Mouse (Mus musculus) embryonic facial prominence, embryonic 11.5 days (tissue): ENCODE results near the gene Ctu2. TPM values are rescaled to one million over a fixed set of nuclear protein-coding genes. Genes with fewer than 3 reads are reported as not detected.
A peak's percentile ranks its signal among the peaks of the same experiment; 100 is the strongest.

Experiments
- ATAC-seq: fragments of 200-750 bp; cut with Nextera tagmentation; replicated peaks from 2 replicates; pipeline ENCODE4 v1.8.0; 2017; ENCODE audit warnings: low read depth; ENCODE audit not compliant: insufficient number of reproducible peaks, low FRiP score, low TSS enrichment
- DNase-seq: peaks from one replicate; pipeline ENCODE4 v3.0.0-alpha.2; 2015; ENCODE audit warnings: low spot score
- H3K27ac ChIP-seq: fragments of 300-500 bp; sonication (generic); replicated peaks from 2 replicates; pipeline ENCODE4 v1.5.1; 2014; ENCODE audit warnings: mild to moderate bottlenecking, low read depth, low read length, control low read depth
- H3K27me3 ChIP-seq: fragments of 300-500 bp; sonication (generic); 2 replicates; pipeline ENCODE4 v1.6.1; 2014; ENCODE audit warnings: mild to moderate bottlenecking, low read length, moderate library complexity, mixed read lengths; ENCODE audit not compliant: control insufficient read depth, insufficient read depth
- H3K36me3 ChIP-seq: fragments of 300-500 bp; sonication (generic); replicated peaks from 2 replicates; pipeline ENCODE4 v1.6.1; 2014; ENCODE audit warnings: low read depth, mild to moderate bottlenecking, low read length, moderate library complexity, mixed read lengths; ENCODE audit not compliant: control insufficient read depth, insufficient read depth
- H3K4me1 ChIP-seq: fragments of 300-500 bp; sonication (generic); 2 replicates; pipeline ENCODE4 v1.6.1; 2014; ENCODE audit warnings: low read length, mixed read lengths; ENCODE audit not compliant: control insufficient read depth, insufficient read depth
- H3K4me2 ChIP-seq: fragments of 300-500 bp; sonication (generic); 2 replicates; pipeline ENCODE4 v1.6.1; 2014; ENCODE audit warnings: low read depth, mild to moderate bottlenecking, control low read depth, low read length, moderate library complexity
- H3K4me3 ChIP-seq: fragments of 300-500 bp; sonication (generic); 2 replicates; pipeline ENCODE4 v1.5.1; 2014; ENCODE audit warnings: low read depth, low read length, control low read depth
- H3K9ac ChIP-seq: fragments of 300-500 bp; sonication (generic); replicated peaks from 2 replicates; pipeline ENCODE4 v1.6.1; 2014; ENCODE audit warnings: mild to moderate bottlenecking, control low read depth, low read length
- H3K9me3 ChIP-seq: fragments of 300-500 bp; sonication (generic); replicated peaks from 2 replicates; pipeline ENCODE4 v1.6.1; 2016; ENCODE audit warnings: mild to moderate bottlenecking, low read length, inconsistent platforms, mixed read lengths; ENCODE audit not compliant: control insufficient read depth
- WGBS: fragments of 180-500 bp; shearing (Covaris S2); extraction: QIAGEN DNeasy Blood & Tissue Kit; methylation state at CpG from one replicate; pipeline ENCODE4 v1.1.7; 2014; 5-methylcytosine and 5-hydroxymethylcytosine counted together
- polyA plus RNA-seq: library from polyadenylated mRNA; unstranded; fragments of >200 nt; fragmentation: Nextera tagmentation; extraction: Ambion mirVana; gene quantifications from 2 replicates; pipeline ENCODE4 v1.2.1, GENCODE M21; 2014

The Ctu2 gene
- polyA plus RNA-seq, 1 experiment from 2014 or later, result 66.8 TPM

- H3K36me3 ChIP-seq, result no peaks in the 10 kb centered on the region; the same call in none of the 2 replicates
- DNase-seq (no peak), ATAC-seq (no peak)
- peaks cover 3% of the 10 kb centered on the region for H3K4me1 ChIP-seq
- WGBS, result 15% methylated on average over 16 of the region's 16 CpGs
- H3K4me2 ChIP-seq, result peak overlapping the region; percentile 89
- peak overlapping the region; percentile 92 for H3K9ac ChIP-seq
- no peak overlapping the region for H3K27ac ChIP-seq
- H3K4me3 ChIP-seq, result peak overlapping the region; percentile 98
- no peaks in the 10 kb centered on the region for H3K9me3 ChIP-seq
- H3K27me3 ChIP-seq, result no peaks in the 10 kb centered on the region
Measured at GRCm38 (mm10) chr8:122474951-122475560, 887 bp upstream of the Ctu2 start.

- Histone ChIP-seq H3K27ac (no peak overlapping the region), H3K9me3 (no peaks in the 10 kb centered on the region), H3K4me2 (no peak overlapping the region), H3K36me3 (peaks cover 21% of the 10 kb centered on the region), H3K9ac (no peak overlapping the region), H3K4me3 (no peak overlapping the region), H3K27me3 (no peaks in the 10 kb centered on the region), H3K4me1 (no peaks in the 10 kb centered on the region)
- no peak for ATAC-seq
- no peak for DNase-seq
- 95% methylated on average over 8 of the region's 8 CpGs for WGBS
Measured at GRCm38 (mm10) chr8:122482448-122482847, 6.5 kb downstream of the Ctu2 start.

DNA sequence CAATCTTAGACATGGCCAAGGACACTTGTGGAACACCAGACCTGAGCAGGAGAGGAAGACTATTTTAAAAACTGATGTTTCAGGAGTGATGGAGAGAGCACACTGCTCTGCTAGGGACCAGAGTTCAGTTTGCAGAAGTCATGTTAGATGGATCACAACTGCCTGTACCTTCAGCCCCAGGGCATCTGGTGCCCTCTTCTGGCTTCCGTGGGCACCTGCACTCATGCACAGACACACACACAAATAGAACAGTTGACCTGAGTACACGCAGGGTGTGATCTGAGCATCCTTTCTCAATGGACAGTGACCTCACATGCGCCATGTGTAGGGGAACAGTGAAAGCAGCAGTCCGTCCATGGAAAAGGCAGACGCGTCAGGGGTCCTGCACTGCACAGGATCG is 7.9 kb downstream of the Ctu2 start:
- Histone ChIP-seq H3K4me2 (no peak overlapping the region), H3K4me3 (no peak overlapping the region), H3K27me3 (no peaks in the 10 kb centered on the region), H3K4me1 (no peaks in the 10 kb centered on the region), H3K36me3 (peaks cover 21% of the 10 kb centered on the region), H3K9ac (no peak overlapping the region), H3K27ac (no peak overlapping the region), H3K9me3 (no peaks in the 10 kb centered on the region)
- DNase-seq, result no peak
- ATAC-seq, result no peak
- WGBS, result 91% methylated on average over 7 of the region's 7 CpGs

DNA sequence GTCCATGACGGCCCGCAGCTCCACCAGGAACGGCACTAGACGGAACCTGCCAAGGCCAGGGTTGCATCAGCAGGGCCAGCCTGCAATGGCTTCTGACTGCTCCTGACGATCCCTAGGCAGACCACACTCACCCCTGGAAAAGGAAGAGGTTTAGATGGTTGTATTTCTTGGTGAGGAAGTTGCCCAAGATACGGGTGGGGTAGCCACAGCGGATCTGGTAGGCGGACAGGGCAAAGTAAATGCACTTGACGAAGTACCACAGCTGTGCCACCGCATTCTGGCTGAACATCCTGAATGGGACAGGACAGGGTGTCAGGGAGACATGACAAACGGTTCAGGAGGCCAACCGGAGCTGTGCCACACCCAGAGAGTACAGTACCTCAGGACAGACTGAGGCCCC is 8.9 kb downstream of the Ctu2 start:
- Histone ChIP-seq H3K27me3 (no peaks in the 10 kb centered on the region), H3K27ac (no peak overlapping the region), H3K4me3 (no peak overlapping the region), H3K9me3 (no peaks in the 10 kb centered on the region), H3K36me3 (peaks cover 21% of the 10 kb centered on the region), H3K4me1 (no peaks in the 10 kb centered on the region), H3K9ac (no peak overlapping the region), H3K4me2 (no peak overlapping the region)
- no peak for DNase-seq
- no peak for ATAC-seq
- 95% methylated on average over 12 of the region's 12 CpGs for WGBS

DNA sequence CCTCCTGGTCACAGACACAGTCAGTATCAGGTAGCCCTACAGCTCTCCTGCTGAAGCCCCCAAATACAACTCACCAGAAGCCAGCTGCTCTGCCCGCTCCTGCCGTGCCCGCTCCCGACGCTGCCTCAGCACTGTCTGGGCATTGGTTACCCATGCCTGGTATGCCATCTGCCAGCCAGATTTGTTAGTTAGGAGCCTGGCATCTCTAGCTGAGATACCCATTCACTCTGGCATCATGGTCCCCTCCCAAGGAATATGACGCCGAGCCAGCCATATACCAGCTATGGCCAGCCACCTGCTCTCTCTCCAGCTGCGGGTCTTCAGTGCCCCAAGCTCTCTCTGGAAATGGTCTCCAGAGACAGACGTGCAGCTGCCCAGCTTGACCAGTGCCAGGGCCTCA is 12.4 kb downstream of the Ctu2 start:
- Histone ChIP-seq H3K4me2 (no peak overlapping the region), H3K9me3 (no peaks in the 10 kb centered on the region), H3K4me1 (no peaks in the 10 kb centered on the region), H3K27me3 (no peaks in the 10 kb centered on the region), H3K9ac (no peak overlapping the region), H3K4me3 (no peak overlapping the region), H3K27ac (no peak overlapping the region), H3K36me3 (peaks cover 10% of the 10 kb centered on the region)
- 90% methylated on average over 9 of the region's 9 CpGs for WGBS
- DNase-seq, result no peak
- ATAC-seq, result no peak

GRCm38 (mm10) chr8:122497016-122497734 is 21.2 kb downstream of the Ctu2 start:
- H3K36me3 ChIP-seq, result peaks cover 3% of the 10 kb centered on the region; the same call in 1 of the 2 replicates
- DNase-seq, result no peak
- H3K4me1 ChIP-seq, result no peaks in the 10 kb centered on the region
- no peak overlapping the region for H3K4me3 ChIP-seq
- H3K4me2 ChIP-seq, result no peak overlapping the region
- 88% methylated on average over 12 of the region's 12 CpGs for WGBS
- H3K9me3 ChIP-seq, result no peaks in the 10 kb centered on the region
- H3K9ac ChIP-seq, result no peak overlapping the region
- no peak for ATAC-seq
- H3K27me3 ChIP-seq, result no peaks in the 10 kb centered on the region
- H3K27ac ChIP-seq, result no peak overlapping the region

GRCm38 (mm10) chr8:122497912-122498311 is 22.0 kb downstream of the Ctu2 start:
- DNase-seq (no peak), ATAC-seq (no peak)
- Histone ChIP-seq H3K36me3 (peaks cover 3% of the 10 kb centered on the region; the same call in 1 of the 2 replicates), H3K9ac (no peak overlapping the region), H3K27ac (no peak overlapping the region), H3K4me2 (no peak overlapping the region), H3K4me1 (no peaks in the 10 kb centered on the region), H3K4me3 (no peak overlapping the region), H3K9me3 (no peaks in the 10 kb centered on the region), H3K27me3 (no peaks in the 10 kb centered on the region)
- WGBS, result 68% methylated on average over 17 of the region's 17 CpGs

- Histone ChIP-seq H3K9ac (no peak overlapping the region), H3K4me1 (no peaks in the 10 kb centered on the region), H3K4me3 (no peak overlapping the region), H3K4me2 (no peak overlapping the region), H3K9me3 (no peaks in the 10 kb centered on the region), H3K27ac (no peak overlapping the region), H3K36me3 (no peaks in the 10 kb centered on the region), H3K27me3 (no peaks in the 10 kb centered on the region)
- ATAC-seq (no peak; the same call in 1 of the 2 replicates), DNase-seq (peak; percentile 91)
- 36% methylated on average over 10 of the region's 10 CpGs for WGBS
Measured at GRCm38 (mm10) chr8:122500856-122501255, 24.9 kb downstream of the Ctu2 start.
